Mouse (Mus musculus): ENCODE data around the gene Fcrla.

Fcrla gene

GRCm38 (mm10) chr1:170929245-170929644 lies 1.9 kb upstream of the Fcrla start:
- no peak for DNase-seq (ENCODE audit: low read depth in 2 of 2, low spot score in 2 of 2)

- no peak for DNase-seq (ENCODE audit: low read depth in 2 of 2, low spot score in 2 of 2)
Measured at GRCm38 (mm10) chr1:170928467-170928866, 1.1 kb upstream of the Fcrla start.

GRCm38 (mm10) chr1:170926941-170927340 lies 442 bp downstream of the Fcrla start:
- DNase-seq (ENCODE audit: low read depth in 2 of 2, low spot score in 2 of 2): no peak

GRCm38 (mm10) chr1:170924485-170924884 lies 2.9 kb downstream of the Fcrla start:
- DNase-seq (ENCODE audit: low read depth in 2 of 2, low spot score in 2 of 2): no peak

GRCm38 (mm10) chr1:170919308-170919707 lies 8.1 kb downstream of the Fcrla start:
- no peak for DNase-seq (ENCODE audit: low read depth in 2 of 2, low spot score in 2 of 2)

GRCm38 (mm10) chr1:170915657-170916056 lies 11.7 kb downstream of the Fcrla start:
- DNase-seq (ENCODE audit: low read depth in 2 of 2, low spot score in 2 of 2): no peak

- DNase-seq (ENCODE audit: low read depth in 2 of 2, low spot score in 2 of 2): no peak
Measured at GRCm38 (mm10) chr1:170912891-170913615, 14.3 kb downstream of the Fcrla start, which contains the start of gene Fcrlb. TSS of gene Fcrlb (minus strand) at chr1:170912941.

GRCm38 (mm10) chr1:170911907-170912660 lies 15.3 kb downstream of the Fcrla start:
- DNase-seq (ENCODE audit: low read depth in 2 of 2, low spot score in 2 of 2): no peak

- DNase-seq (ENCODE audit: low read depth in 2 of 2, low spot score in 2 of 2): no peak
Measured at GRCm38 (mm10) chr1:170908341-170908740, 19.0 kb downstream of the Fcrla start.

GRCm38 (mm10) chr1:170907456-170908191 lies 19.8 kb downstream of the Fcrla start:
- no peak for DNase-seq (ENCODE audit: low read depth in 2 of 2, low spot score in 2 of 2)

GRCm38 (mm10) chr1:170907111-170907455 lies 20.3 kb downstream of the Fcrla start:
- no peak for DNase-seq (ENCODE audit: low read depth in 2 of 2, low spot score in 2 of 2)

- no peak for DNase-seq (ENCODE audit: low read depth in 2 of 2, low spot score in 2 of 2)
Measured at GRCm38 (mm10) chr1:170903485-170903884, 23.9 kb downstream of the Fcrla start.

GRCm38 (mm10) chr1:170901536-170902238 lies 25.7 kb downstream of the Fcrla start:
- peak; percentile 70 to 80 for DNase-seq (ENCODE audit: low read depth in 2 of 2, low spot score in 2 of 2)

GRCm38 (mm10) chr1:170900799-170901467 lies 26.4 kb downstream of the Fcrla start:
- peak in 1 of 2 experiments; percentile 51 for DNase-seq (ENCODE audit: low read depth in 2 of 2, low spot score in 2 of 2)

- DNase-seq (ENCODE audit: low read depth in 2 of 2, low spot score in 2 of 2): no peak
Measured at GRCm38 (mm10) chr1:170898413-170899075, 28.8 kb downstream of the Fcrla start.

GRCm38 (mm10) chr1:170896651-170897281 lies 30.6 kb downstream of the Fcrla start:
- no peak for DNase-seq (ENCODE audit: low read depth in 2 of 2, low spot score in 2 of 2)

GRCm38 (mm10) chr1:170894603-170895602 lies 32.5 kb downstream of the Fcrla start:
- peak in 1 of 2 experiments; percentile 45 for DNase-seq (ENCODE audit: low read depth in 2 of 2, low spot score in 2 of 2)

- DNase-seq (ENCODE audit: low read depth in 2 of 2, low spot score in 2 of 2): no peak
Measured at GRCm38 (mm10) chr1:170892279-170892678, 35.1 kb downstream of the Fcrla start.
